Mouse (Mus musculus) splenic B cell, adult 2 months (primary cell): ENCODE results near the gene Catsperg2.
"Not testable (repeated sequence)": the region's sequence is repeated elsewhere in the genome, so short reads cannot be mapped to it uniquely, and the experiment has no call there.

ENCODE experiments used
- DNase-seq: peaks from one replicate; pipeline ENCODE4 v3.0.0-alpha.2; 2011; ENCODE audit warnings: low read depth, low spot score
- H3K27me3 ChIP-seq: 2 replicates; pipeline ENCODE4 v1.6.1; 2012; ENCODE audit warnings: mild to moderate bottlenecking, low read length, moderate library complexity, mixed read lengths; ENCODE audit not compliant: control insufficient read depth, poor library complexity, insufficient read depth, severe bottlenecking
- H3K36me3 ChIP-seq: 2 replicates; pipeline ENCODE4 v1.6.1; 2012; ENCODE audit warnings: mild to moderate bottlenecking, low read length, moderate library complexity, mixed read lengths; ENCODE audit not compliant: control insufficient read depth, poor library complexity, insufficient read depth, severe bottlenecking

The Catsperg2 gene

GRCm38 (mm10) chr7:29726860-29727259 lies at the start of gene Catsperg2:
Gene Catsperg2 (minus strand): TSS chr7:29727032.
- H3K36me3 ChIP-seq, H3K27me3 ChIP-seq, DNase-seq: not testable (repeated sequence)

GRCm38 (mm10) chr7:29776568-29776967 lies 49.7 kb upstream of the Catsperg2 start:
- Histone ChIP-seq H3K36me3 (peaks cover 24% of the 10 kb centered on the region), H3K27me3 (no peaks in the 10 kb centered on the region)
- DNase-seq = no peak

- DNase-seq = no peak
- Histone ChIP-seq H3K27me3 (no peaks in the 10 kb centered on the region), H3K36me3 (peaks cover 30% of the 10 kb centered on the region)
Measured at GRCm38 (mm10) chr7:29774371-29774770, 47.5 kb upstream of the Catsperg2 start.

- no peak for DNase-seq
Measured at GRCm38 (mm10) chr7:29773503-29773902, 46.7 kb upstream of the Catsperg2 start.

GRCm38 (mm10) chr7:29768980-29769379 lies 42.1 kb upstream of the Catsperg2 start:
- Histone ChIP-seq H3K36me3 (peaks cover 14% of the 10 kb centered on the region; the same call in 1 of the 2 replicates), H3K27me3 (no peaks in the 10 kb centered on the region)
- no peak for DNase-seq

More at GRCm38 (mm10) chr7:29773503-29773902, 46.7 kb upstream of the Catsperg2 start:
- Histone ChIP-seq H3K36me3 (peaks cover 30% of the 10 kb centered on the region), H3K27me3 (no peaks in the 10 kb centered on the region)

GRCm38 (mm10) chr7:29768090-29768900 lies 41.5 kb upstream of the Catsperg2 start, which contains the start of gene Zfp84:
Gene Zfp84 (plus strand): TSS chr7:29768552.
- Histone ChIP-seq H3K36me3 (peaks cover 14% of the 10 kb centered on the region; the same call in 1 of the 2 replicates), H3K27me3 (no peaks in the 10 kb centered on the region)
- DNase-seq = peak; percentile 95

GRCm38 (mm10) chr7:29767058-29767686 lies 40.3 kb upstream of the Catsperg2 start:
- peak; percentile 81 for DNase-seq

GRCm38 (mm10) chr7:29764702-29765101 lies 37.9 kb upstream of the Catsperg2 start:
- Histone ChIP-seq H3K36me3 (peaks cover 2% of the 10 kb centered on the region; the same call in 1 of the 2 replicates), H3K27me3 (no peaks in the 10 kb centered on the region)
- DNase-seq = no peak

More at GRCm38 (mm10) chr7:29767058-29767686, 40.3 kb upstream of the Catsperg2 start:
- peaks cover 13% of the 10 kb centered on the region; the same call in 1 of the 2 replicates for H3K36me3 ChIP-seq
- no peaks in the 10 kb centered on the region for H3K27me3 ChIP-seq

GRCm38 (mm10) chr7:29760476-29760875 lies 33.6 kb upstream of the Catsperg2 start:
- no peak for DNase-seq
- Histone ChIP-seq H3K27me3 (no peaks in the 10 kb centered on the region), H3K36me3 (peaks cover 2% of the 10 kb centered on the region; the same call in 1 of the 2 replicates)

GRCm38 (mm10) chr7:29742258-29742657 lies 15.4 kb upstream of the Catsperg2 start:
- no peak for DNase-seq
- Histone ChIP-seq H3K36me3 (no peaks in the 10 kb centered on the region), H3K27me3 (no peaks in the 10 kb centered on the region)

- Histone ChIP-seq H3K27me3 (no peaks in the 10 kb centered on the region), H3K36me3 (no peaks in the 10 kb centered on the region)
- DNase-seq = no peak
Measured at GRCm38 (mm10) chr7:29728055-29728454, 1.2 kb upstream of the Catsperg2 start.

GRCm38 (mm10) chr7:29725461-29726142 lies 1.2 kb downstream of the Catsperg2 start:
- not testable (repeated sequence) for DNase-seq, H3K36me3 ChIP-seq, H3K27me3 ChIP-seq

GRCm38 (mm10) chr7:29708891-29709290 lies 17.9 kb downstream of the Catsperg2 start:
- not testable (repeated sequence) for H3K36me3 ChIP-seq, H3K27me3 ChIP-seq, DNase-seq

- H3K27me3 ChIP-seq, H3K36me3 ChIP-seq, DNase-seq: not testable (repeated sequence)
Measured at GRCm38 (mm10) chr7:29695231-29695630, 31.6 kb downstream of the Catsperg2 start.
